Mouse (Mus musculus): ENCODE measurements around the gene Ulk3. TPM values are rescaled to one million over a fixed set of nuclear protein-coding genes. Genes with fewer than 3 reads are reported as not detected.

The Ulk3 gene
- total and polyA plus RNA-seq, 3 experiments: 2.6 to 11.4 (median 10.0) TPM

GRCm38 (mm10) chr9:57602098-57602497 lies 12.8 kb downstream of the Ulk3 start:
- no peak for DNase-seq (ENCODE audit: extremely low read depth)
- Histone ChIP-seq H3K9ac (ENCODE audit: insufficient read depth, low read depth) (no peak overlapping the region), H3K4me1 (ENCODE audit: control insufficient read depth in 1 of 2, insufficient read depth in 2 of 2) (peaks cover 13 to 17% of the 10 kb centered on the region in 2 experiments), H3K4me3 (replicated peaks in 1 of 3; ENCODE audit: low read depth in 2 of 3, low read length in 2 of 3, poor library complexity in 1 of 3) (no peak overlapping the region), H3K27me3 (replicated peaks) (no peaks in the 10 kb centered on the region), H3K79me2 (replicated peaks; ENCODE audit: control insufficient read depth, extremely low read depth, insufficient read depth, poor library complexity, severe bottlenecking) (no peaks in the 10 kb centered on the region), H3K9me3 (replicated peaks; ENCODE audit: low read length) (no peaks in the 10 kb centered on the region), H3K36me3 (replicated peaks in 1 of 2; ENCODE audit: control insufficient read depth in 1 of 2, insufficient read depth in 1 of 2, low read length in 1 of 2) (peaks cover 0 to 7% of the 10 kb centered on the region in 2 experiments), H3K4me2 (ENCODE audit: insufficient read depth, low read depth, poor library complexity, severe bottlenecking) (no peak overlapping the region), H3K27ac (ENCODE audit: insufficient read depth, low read depth) (no peak overlapping the region)
- dilution Hi-C loops (cut with MboI; ENCODE audit: extremely low pct_ligation_motif_present, extremely low pct_unique_long_range_greater_than_20kb, low sequenced_read_pairs): no loop called here
- TF ChIP-seq TBP (conservative IDR thresholded peaks at IDR 0.05; ENCODE audit: low read depth, low read length) (no peak), NRF1 (IDR thresholded peaks at IDR 0.05; ENCODE audit: low read depth, low read length) (no peak), CHD2 (IDR thresholded peaks at IDR 0.05; ENCODE audit: low read length) (no peak), SIN3A (IDR thresholded peaks at IDR 0.05; ENCODE audit: low read length) (no peak), ZC3H11A (IDR thresholded peaks at IDR 0.05; ENCODE audit: low read depth, low read length) (no peak), NELFE (IDR thresholded peaks at IDR 0.05; ENCODE audit: low read depth, low read length) (no peak), POLR2AphosphoS2 (IDR thresholded peaks at IDR 0.05; ENCODE audit: low read depth, low read length) (no peak), CHD1 (IDR thresholded peaks at IDR 0.05; ENCODE audit: low read depth, low read length) (no peak), ELF1 (IDR thresholded peaks at IDR 0.05; ENCODE audit: low read depth, low read length) (no peak), RCOR1 (conservative IDR thresholded peaks at IDR 0.05; ENCODE audit: low read depth, low read length) (no peak), USF2 (conservative IDR thresholded peaks at IDR 0.05; ENCODE audit: low read depth, low read length) (no peak), KAT2A (IDR thresholded peaks at IDR 0.05; ENCODE audit: insufficient replicate concordance, low read length) (no peak), JUN (IDR thresholded peaks at IDR 0.05; ENCODE audit: insufficient read depth, low read depth, low read length) (no peak), CTCF (conservative IDR thresholded peaks at IDR 0.05 in 1 of 2, IDR thresholded peaks at IDR 0.05 in 1 of 2; ENCODE audit: low read depth in 2 of 2, low read length in 2 of 2) (no peak), E2F4 (IDR thresholded peaks at IDR 0.05; ENCODE audit: insufficient replicate concordance, low read depth, low read length) (no peak)
- in situ Hi-C loops (cut with MboI; ENCODE audit: low pct_ligation_motif_present, low pct_unique_long_range_greater_than_20kb, low sequenced_read_pairs): no loop called here

GRCm38 (mm10) chr9:57604875-57605274 lies 15.6 kb downstream of the Ulk3 start:
- Histone ChIP-seq H3K4me2 (ENCODE audit: insufficient read depth, low read depth, poor library complexity, severe bottlenecking) (no peak overlapping the region), H3K27ac (ENCODE audit: insufficient read depth, low read depth) (no peak overlapping the region), H3K4me3 (replicated peaks in 1 of 3; ENCODE audit: low read depth in 2 of 3, low read length in 2 of 3, poor library complexity in 1 of 3) (no peak overlapping the region), H3K9ac (ENCODE audit: insufficient read depth, low read depth) (no peak overlapping the region), H3K79me2 (replicated peaks; ENCODE audit: control insufficient read depth, extremely low read depth, insufficient read depth, poor library complexity, severe bottlenecking) (no peaks in the 10 kb centered on the region), H3K27me3 (replicated peaks) (peaks cover 4% of the 10 kb centered on the region), H3K4me1 (ENCODE audit: control insufficient read depth in 1 of 2, insufficient read depth in 2 of 2) (peaks cover 13 to 17% of the 10 kb centered on the region in 2 experiments), H3K36me3 (replicated peaks in 1 of 2; ENCODE audit: control insufficient read depth in 1 of 2, insufficient read depth in 1 of 2, low read length in 1 of 2) (no peaks in the 10 kb centered on the region), H3K9me3 (replicated peaks; ENCODE audit: low read length) (no peaks in the 10 kb centered on the region)
- no peak for DNase-seq (ENCODE audit: extremely low read depth)
- dilution Hi-C loops (cut with MboI; ENCODE audit: extremely low pct_ligation_motif_present, extremely low pct_unique_long_range_greater_than_20kb, low sequenced_read_pairs) (no loop called here), in situ Hi-C loops (cut with MboI; ENCODE audit: low pct_ligation_motif_present, low pct_unique_long_range_greater_than_20kb, low sequenced_read_pairs) (no loop called here)
- TF ChIP-seq NELFE (IDR thresholded peaks at IDR 0.05; ENCODE audit: low read depth, low read length) (no peak), POLR2A (IDR thresholded peaks at IDR 0.05; ENCODE audit: low read depth, low read length) (no peak), KAT2A (IDR thresholded peaks at IDR 0.05; ENCODE audit: insufficient replicate concordance, low read length) (no peak), ZKSCAN1 (IDR thresholded peaks at IDR 0.05; ENCODE audit: borderline replicate concordance, low read depth, low read length) (no peak), NRF1 (IDR thresholded peaks at IDR 0.05; ENCODE audit: low read depth, low read length) (no peak), MEF2A (IDR thresholded peaks at IDR 0.05; ENCODE audit: borderline replicate concordance, low read depth, low read length) (no peak), POLR2AphosphoS2 (IDR thresholded peaks at IDR 0.05; ENCODE audit: low read depth, low read length) (no peak), MYC (IDR thresholded peaks at IDR 0.05; ENCODE audit: low read depth, low read length) (no peak), CHD1 (IDR thresholded peaks at IDR 0.05; ENCODE audit: low read depth, low read length) (no peak), RCOR1 (conservative IDR thresholded peaks at IDR 0.05; ENCODE audit: low read depth, low read length) (no peak), MAFK (IDR thresholded peaks at IDR 0.05; ENCODE audit: insufficient replicate concordance, low read length) (no peak), ELF1 (IDR thresholded peaks at IDR 0.05; ENCODE audit: low read depth, low read length) (no peak), USF2 (conservative IDR thresholded peaks at IDR 0.05; ENCODE audit: low read depth, low read length) (no peak), UBTF (IDR thresholded peaks at IDR 0.05; ENCODE audit: low read depth, low read length) (no peak), USF1 (IDR thresholded peaks at IDR 0.05; ENCODE audit: low read depth, low read length) (no peak)

Data from CH12.LX (cell line).